ENCODE assay signal across 18 mouse cellular contexts in the genomic region with DNA sequence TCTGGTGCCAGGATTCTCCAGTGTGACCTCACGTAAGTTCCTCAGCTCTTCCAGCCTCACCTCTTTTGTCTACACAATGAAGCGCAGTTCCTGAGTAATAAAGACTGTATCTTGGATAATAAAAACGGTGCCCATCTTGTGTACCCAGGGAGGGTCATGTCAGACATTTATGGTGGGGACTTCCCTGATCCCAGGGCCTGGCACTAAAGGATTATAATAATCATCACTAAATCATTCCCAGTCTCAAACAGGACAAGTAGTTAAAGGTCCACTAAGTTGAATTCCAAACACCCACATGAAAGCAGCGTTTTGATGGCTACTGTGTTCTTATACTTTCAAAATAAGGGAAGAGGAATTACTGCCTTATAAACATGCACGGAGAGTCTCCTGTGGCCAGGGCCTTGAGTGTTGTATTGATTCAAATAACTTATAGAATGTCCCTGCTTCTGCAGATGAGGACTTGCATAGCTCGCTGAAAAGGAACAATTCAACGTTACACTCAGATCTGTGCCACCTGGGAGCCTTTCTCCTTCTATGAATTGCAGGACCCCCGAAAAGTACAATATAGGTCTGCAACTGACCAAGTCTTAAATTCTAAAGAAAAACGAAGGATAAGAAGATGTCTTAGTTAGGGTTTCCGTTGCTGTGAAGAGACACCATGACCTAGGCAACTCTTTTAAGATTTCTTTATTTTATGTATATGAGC.
"Had no signal": no experiment of that assay in that cellular context is flagged by ENCODE, and none has a peak within 500 bp of the region (broad histone marks: within the 10 kb centered on the region; RNA-seq: fewer than 3 reads in every experiment).

No protein-coding gene starts in this region.

- DNase-seq: kidney, adult 2 months; kidney, postnatal 25 days; layer of hippocampus, adult 9-11 months; layer of hippocampus, postnatal 36 days; liver; liver, embryonic 13.5 days; liver, postnatal 0 days; lung, postnatal 14 days; midbrain, embryonic 14.5 days; retina, postnatal 1 day; right cerebral cortex, postnatal 14 days; thymus, adult 2 months; thymus, postnatal 25 days had no signal

- H3K4me3 ChIP-seq: limb, embryonic 12.5 days; liver, embryonic 13.5 days; lung, embryonic 15.5 days; megakaryocyte, embryonic 14.5 days; neural tube, embryonic 12.5 days had no signal

- H3K9me3 ChIP-seq: limb, embryonic 12.5 days; liver, embryonic 13.5 days; lung, embryonic 15.5 days; neural tube, embryonic 12.5 days had no signal

- ATAC-seq: liver, postnatal 0 days had no signal

- H3K27me3 ChIP-seq: limb, embryonic 12.5 days had no signal

- H3K9ac ChIP-seq: limb, embryonic 12.5 days; liver, embryonic 13.5 days; liver, postnatal 0 days; lung, embryonic 15.5 days; neural tube, embryonic 12.5 days had no signal

- H3K4me2 ChIP-seq: limb, embryonic 12.5 days; liver, embryonic 13.5 days; lung, embryonic 15.5 days; neural tube, embryonic 12.5 days had no signal

- H3K27ac ChIP-seq: limb, embryonic 12.5 days; liver, embryonic 13.5 days; lung, embryonic 15.5 days; macrophage; neural tube, embryonic 12.5 days had no signal

- H3K36me3 ChIP-seq: limb, embryonic 12.5 days; liver, embryonic 13.5 days; lung, embryonic 15.5 days; neural tube, embryonic 12.5 days had no signal
